Mouse (Mus musculus) embryonic facial prominence, embryonic 14.5 days (tissue): Measurements from ENCODE around the gene Nav2. TPM values are rescaled to one million over a fixed set of nuclear protein-coding genes. Genes with fewer than 3 reads are reported as not detected.

Experiments used
- ATAC-seq: fragments of 200-750 bp; cut with Nextera tagmentation; 2 replicates; pipeline ENCODE4 v1.8.0; 2017; ENCODE audit warnings: low read depth, moderate number of reproducible peaks, moderate TSS enrichment
- DNase-seq: peaks from one replicate; pipeline ENCODE4 v3.0.0-alpha.2; 2015; ENCODE audit warnings: low spot score
- H3K27ac ChIP-seq: fragments of 300-500 bp; sonication (generic); replicated peaks from 2 replicates; pipeline ENCODE4 v1.5.1; 2014; ENCODE audit warnings: low read depth, mild to moderate bottlenecking, low read length, moderate library complexity
- H3K27me3 ChIP-seq: fragments of 300-500 bp; sonication (generic); replicated peaks from 2 replicates; pipeline ENCODE4 v1.6.1; 2014; ENCODE audit warnings: low read length; ENCODE audit not compliant: control insufficient read depth, insufficient read depth
- H3K36me3 ChIP-seq: fragments of 300-500 bp; sonication (generic); 2 replicates; pipeline ENCODE4 v1.6.1; 2014; ENCODE audit warnings: low read length, mixed read lengths; ENCODE audit not compliant: control insufficient read depth, insufficient read depth
- H3K4me1 ChIP-seq: fragments of 300-500 bp; sonication (generic); 2 replicates; pipeline ENCODE4 v1.6.1; 2014; ENCODE audit warnings: antibody characterized with exemption, low read length; ENCODE audit not compliant: control insufficient read depth, insufficient read depth
- H3K4me2 ChIP-seq: fragments of 300-500 bp; sonication (generic); 2 replicates; pipeline ENCODE4 v1.6.1; 2014; ENCODE audit warnings: low read depth, mild to moderate bottlenecking, low read length, moderate library complexity, mixed read lengths
- H3K4me3 ChIP-seq: fragments of 300-500 bp; sonication (generic); 2 replicates; pipeline ENCODE4 v1.5.1; 2014; ENCODE audit warnings: low read depth, mild to moderate bottlenecking, low read length
- H3K9ac ChIP-seq: fragments of 300-500 bp; sonication (generic); 2 replicates; pipeline ENCODE4 v1.6.1; 2014; ENCODE audit warnings: low read depth, mild to moderate bottlenecking, low read length, moderate library complexity, mixed read lengths
- H3K9me3 ChIP-seq: fragments of 300-500 bp; sonication (generic); 2 replicates; pipeline ENCODE4 v1.6.1; 2016; ENCODE audit warnings: low read length; ENCODE audit not compliant: control insufficient read depth
- WGBS: fragments of 180-500 bp; shearing (Covaris S2); extraction: QIAGEN DNeasy Blood & Tissue Kit; methylation state at CpG from one replicate; pipeline ENCODE4 v1.1.7; 2014; 5-methylcytosine and 5-hydroxymethylcytosine counted together
- polyA plus RNA-seq: library from polyadenylated mRNA; unstranded; fragments of >200 nt; fragmentation: Nextera tagmentation; extraction: Ambion mirVana; gene quantifications from 2 replicates; pipeline ENCODE4 v1.2.1, GENCODE M21; 2014

Gene Nav2
- polyA plus RNA-seq, 1 experiment from 2014 or later: 13.5 TPM

DNA sequence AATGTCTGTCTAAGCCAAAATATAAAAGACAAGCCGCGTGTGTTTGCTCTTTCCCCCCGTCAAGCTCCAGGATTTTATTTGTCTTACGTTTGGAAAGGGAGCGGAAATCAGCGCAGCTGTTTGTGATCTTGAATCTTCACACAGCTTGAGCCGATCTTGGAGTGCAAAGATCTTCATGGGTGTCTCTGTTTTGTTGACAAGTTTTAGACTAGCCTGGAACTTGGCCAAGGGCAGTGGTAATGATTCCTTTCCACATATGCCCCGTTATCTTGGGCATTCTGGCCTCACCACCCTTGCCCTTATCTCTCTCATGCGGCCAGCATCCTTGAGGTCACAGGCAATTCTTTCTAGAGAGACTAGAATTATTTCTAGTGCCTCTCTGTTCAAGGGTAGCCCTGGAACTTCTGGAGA is 326.8 kb downstream of the Nav2 start:
- no peak overlapping the region for H3K4me2 ChIP-seq
- no peak overlapping the region for H3K27ac ChIP-seq
- no peak overlapping the region for H3K9ac ChIP-seq
- H3K4me1 ChIP-seq: peaks cover 5% of the 10 kb centered on the region; the same call in 1 of the 2 replicates
- no peaks in the 10 kb centered on the region for H3K9me3 ChIP-seq
- no peak for DNase-seq
- H3K27me3 ChIP-seq: no peaks in the 10 kb centered on the region
- 52% methylated on average over 9 of the region's 9 CpGs for WGBS
- H3K36me3 ChIP-seq: no peaks in the 10 kb centered on the region
- H3K4me3 ChIP-seq: no peak overlapping the region
- no peak for ATAC-seq

DNA sequence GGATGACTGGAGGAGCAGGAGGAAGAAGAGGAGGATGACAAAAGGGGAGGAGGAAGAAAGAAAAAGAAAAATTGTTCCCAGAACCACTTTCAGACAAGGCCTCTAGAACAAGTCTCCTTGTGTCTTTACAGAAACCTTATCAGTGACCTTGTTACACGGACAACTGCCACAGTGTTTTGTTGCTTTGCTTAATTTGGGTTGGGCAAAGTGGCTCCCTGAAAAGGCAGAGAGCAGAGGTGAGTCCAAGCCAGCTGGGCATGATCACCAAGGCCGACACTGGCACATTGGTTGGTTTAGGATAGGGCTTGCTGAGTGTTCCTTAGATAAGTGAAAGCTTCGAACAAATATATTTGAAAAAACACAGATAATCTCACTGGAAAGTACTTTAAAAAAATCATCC is 327.3 kb downstream of the Nav2 start:
- H3K4me3 ChIP-seq: no peak overlapping the region
- H3K9ac ChIP-seq: no peak overlapping the region
- ATAC-seq (no peak), DNase-seq (no peak)
- 68% methylated on average over 3 of the region's 3 CpGs for WGBS
- no peaks in the 10 kb centered on the region for H3K36me3 ChIP-seq
- H3K4me2 ChIP-seq: no peak overlapping the region
- H3K27me3 ChIP-seq: no peaks in the 10 kb centered on the region
- peaks cover 5% of the 10 kb centered on the region; the same call in 1 of the 2 replicates for H3K4me1 ChIP-seq
- no peaks in the 10 kb centered on the region for H3K9me3 ChIP-seq
- H3K27ac ChIP-seq: no peak overlapping the region

DNA sequence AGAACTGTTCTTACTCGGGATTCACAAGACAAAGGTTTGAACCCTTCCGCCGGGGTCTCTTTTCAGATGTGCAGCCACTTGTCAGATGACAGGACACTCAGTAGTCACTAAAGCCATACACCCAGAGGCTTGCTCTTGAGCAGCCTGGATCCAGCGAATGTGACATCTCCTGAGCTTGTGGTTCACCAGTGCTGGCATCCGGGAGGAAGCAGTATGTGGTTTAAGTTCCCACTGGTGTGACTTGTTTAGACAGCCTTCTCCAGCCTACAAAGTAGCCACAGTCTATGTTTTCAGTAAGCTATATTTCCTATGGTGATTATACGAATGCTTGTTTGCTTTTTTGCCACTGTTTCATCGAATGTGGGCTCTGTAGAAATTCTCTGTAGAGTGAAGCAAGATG is 331.9 kb downstream of the Nav2 start:
- Histone ChIP-seq H3K9me3 (no peaks in the 10 kb centered on the region), H3K36me3 (no peaks in the 10 kb centered on the region), H3K27ac (no peak overlapping the region), H3K4me1 (peaks cover 3% of the 10 kb centered on the region; the same call in 1 of the 2 replicates), H3K4me2 (no peak overlapping the region), H3K4me3 (no peak overlapping the region), H3K27me3 (no peaks in the 10 kb centered on the region), H3K9ac (no peak overlapping the region)
- WGBS: 80% methylated on average over 7 of the region's 7 CpGs
- ATAC-seq (no peak), DNase-seq (no peak)

DNA sequence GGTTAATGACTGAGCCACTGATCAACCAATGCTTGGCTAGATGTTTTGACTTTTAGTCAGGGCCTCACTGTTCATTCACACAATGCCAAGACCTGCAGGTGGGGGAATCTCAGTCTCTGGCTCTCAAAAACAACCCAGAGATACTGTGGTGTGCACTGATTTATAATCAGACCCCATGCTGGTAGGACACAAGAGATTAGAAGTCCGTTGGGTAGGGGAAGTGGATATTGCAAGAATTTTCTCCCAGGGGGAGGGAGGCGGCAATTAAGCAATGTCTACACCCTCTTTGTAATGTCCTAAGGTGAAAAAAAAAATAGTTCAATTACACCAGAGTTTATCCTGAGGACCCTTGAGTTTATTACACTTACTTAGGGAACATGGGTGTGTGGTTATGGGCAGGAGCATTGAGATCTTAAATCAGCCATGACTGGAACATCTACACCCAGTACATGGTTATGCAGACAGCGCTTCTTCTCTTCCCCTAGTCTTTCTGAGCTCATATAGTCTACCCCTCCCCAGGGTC is 332.8 kb downstream of the Nav2 start:
- H3K4me3 ChIP-seq: no peak overlapping the region
- no peak overlapping the region for H3K27ac ChIP-seq
- no peak overlapping the region for H3K4me2 ChIP-seq
- ATAC-seq: no peak
- H3K27me3 ChIP-seq: peaks cover 2% of the 10 kb centered on the region
- no peak for DNase-seq
- no peak overlapping the region for H3K9ac ChIP-seq
- WGBS: 78% methylated on average over 3 of the region's 3 CpGs
- no peaks in the 10 kb centered on the region for H3K9me3 ChIP-seq
- H3K4me1 ChIP-seq: peaks cover 3% of the 10 kb centered on the region; the same call in 1 of the 2 replicates
- no peaks in the 10 kb centered on the region for H3K36me3 ChIP-seq

DNA sequence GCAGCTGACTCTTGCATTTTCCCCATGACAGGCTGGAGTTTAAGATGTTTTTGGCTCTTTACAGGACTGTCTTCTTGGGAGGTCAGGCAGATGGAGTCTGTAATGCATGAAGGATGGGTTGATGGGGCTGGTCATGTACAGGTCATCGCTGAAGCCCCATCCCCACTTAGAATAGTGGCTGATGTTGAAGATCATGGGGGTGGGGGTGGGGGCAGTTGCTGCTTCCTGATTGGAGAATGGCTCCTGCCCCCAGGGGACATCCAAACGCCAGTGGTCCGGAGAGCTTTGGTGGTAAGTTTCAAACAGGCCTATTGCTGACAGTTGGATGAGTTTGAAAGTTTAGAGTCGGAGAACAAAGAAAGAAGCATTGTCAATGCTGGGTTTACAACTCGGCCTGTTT is 333.7 kb downstream of the Nav2 start:
- 34% methylated on average over 5 of the region's 5 CpGs for whole genome bisulfite sequencing
- no peak overlapping the region for H3K27ac ChIP-seq
- peaks cover 3% of the 10 kb centered on the region; the same call in 1 of the 2 replicates for H3K4me1 ChIP-seq
- H3K9me3 ChIP-seq: no peaks in the 10 kb centered on the region
- peaks cover 12% of the 10 kb centered on the region for H3K27me3 ChIP-seq
- no peak overlapping the region for H3K9ac ChIP-seq
- H3K4me3 ChIP-seq: no peak overlapping the region
- no peak overlapping the region for H3K4me2 ChIP-seq
- no peaks in the 10 kb centered on the region for H3K36me3 ChIP-seq
- DNase-seq (no peak), ATAC-seq (no peak)

DNA sequence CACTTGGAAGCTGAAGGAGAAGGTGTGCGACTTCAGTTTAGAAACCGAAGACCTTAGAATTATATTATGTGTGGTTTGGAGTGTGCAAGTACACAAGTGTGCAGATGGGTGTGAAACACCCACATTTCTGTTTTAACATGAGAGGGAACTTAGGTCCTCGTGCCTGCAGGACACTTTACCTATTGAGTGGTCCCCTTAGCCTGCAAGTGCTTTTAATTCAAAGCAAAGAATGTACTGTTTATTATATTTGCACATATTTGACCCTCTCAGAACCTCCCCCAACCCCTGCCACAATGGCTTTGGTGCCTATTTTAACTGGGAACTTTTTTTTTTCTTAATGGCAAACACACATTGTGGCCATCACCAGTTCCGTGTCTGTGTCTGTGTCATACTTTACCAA is 334.6 kb downstream of the Nav2 start:
- ATAC-seq (no peak), DNase-seq (no peak)
- WGBS: 77% methylated on average over 4 of the region's 4 CpGs
- peaks cover 20% of the 10 kb centered on the region for H3K27me3 ChIP-seq
- no peak overlapping the region for H3K4me3 ChIP-seq
- H3K27ac ChIP-seq: no peak overlapping the region
- no peaks in the 10 kb centered on the region for H3K9me3 ChIP-seq
- H3K36me3 ChIP-seq: no peaks in the 10 kb centered on the region
- no peak overlapping the region for H3K4me2 ChIP-seq
- peaks cover 6% of the 10 kb centered on the region; the same call in 1 of the 2 replicates for H3K4me1 ChIP-seq
- no peak overlapping the region for H3K9ac ChIP-seq

DNA sequence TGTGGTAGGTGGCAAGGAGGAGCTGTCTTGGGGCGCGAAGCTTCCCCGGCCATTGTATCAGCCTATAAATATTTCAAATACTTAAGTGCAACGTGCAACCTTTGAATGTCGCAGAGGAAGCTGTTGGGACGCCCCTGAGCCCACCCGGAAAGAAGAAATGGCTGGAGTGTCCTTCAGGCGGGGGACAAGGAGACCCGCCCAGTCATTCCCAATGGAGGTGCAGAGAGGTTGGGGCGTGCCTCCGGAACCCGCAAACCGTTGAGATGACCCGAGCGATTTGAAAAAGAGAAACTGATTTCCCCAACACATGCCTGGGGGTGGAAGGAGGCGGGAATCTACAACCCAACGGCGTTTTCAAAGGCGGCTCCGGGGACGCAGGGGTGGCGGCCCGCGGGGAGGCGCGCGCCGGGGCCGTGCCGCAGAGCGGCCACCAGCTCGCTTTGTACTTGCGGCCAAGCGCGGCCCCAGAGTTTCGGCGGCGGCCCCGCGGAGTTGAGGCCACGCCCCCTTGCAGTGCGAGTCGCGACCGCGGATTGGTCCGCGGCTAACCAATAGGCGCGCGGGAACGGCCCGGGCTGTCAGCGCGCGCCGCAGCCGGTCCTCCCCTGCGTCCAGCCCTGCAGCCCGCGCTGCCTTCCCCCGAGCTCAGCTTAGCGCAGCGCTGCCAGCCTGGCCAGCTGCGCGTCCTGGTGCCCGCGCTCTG is 337.2 kb downstream of the Nav2 start:
- under 1% methylated on average over 28 of the region's 68 CpGs for WGBS

DNA sequence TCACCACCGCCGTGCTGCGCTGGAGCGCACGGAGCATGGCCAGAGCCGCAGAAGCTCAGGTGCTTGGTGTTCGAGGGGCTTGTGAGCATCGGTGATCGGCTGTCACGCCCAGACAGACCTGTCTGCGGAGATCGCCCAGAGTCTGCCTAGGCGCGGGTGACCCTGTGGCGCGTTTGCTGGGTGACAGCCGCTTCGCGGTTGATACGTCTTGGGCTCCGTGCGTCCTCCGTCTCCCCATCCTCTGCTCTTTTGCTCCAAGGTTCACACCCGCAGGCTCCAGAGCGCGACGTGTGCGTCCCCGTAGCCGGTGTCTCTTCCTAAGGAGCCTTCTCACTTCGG is 337.7 kb downstream of the Nav2 start:
- Histone ChIP-seq H3K9me3 (no peaks in the 10 kb centered on the region), H3K36me3 (no peaks in the 10 kb centered on the region), H3K27ac (no peak overlapping the region), H3K4me1 (peaks cover 12% of the 10 kb centered on the region), H3K4me3 (peak overlapping the region; percentile 49), H3K9ac (peak overlapping the region; percentile 68), H3K4me2 (peak overlapping the region; percentile 99), H3K27me3 (peaks cover 36% of the 10 kb centered on the region)
- ATAC-seq (no peak), DNase-seq (no peak)
- under 1% methylated on average over 27 of the region's 31 CpGs for WGBS

More for the DNA sequence above, 337.2 kb downstream of the Nav2 start:
- Histone ChIP-seq H3K4me2 (peak overlapping the region; percentile 99), H3K9ac (peak overlapping the region; percentile 68), H3K4me3 (peak overlapping the region; percentile 49), H3K4me1 (peaks cover 11% of the 10 kb centered on the region), H3K27me3 (peaks cover 36% of the 10 kb centered on the region), H3K36me3 (no peaks in the 10 kb centered on the region), H3K9me3 (no peaks in the 10 kb centered on the region), H3K27ac (0 out of 2 replicates have a peak overlapping the region, but pooled peaks have one; percentile 22)
- peak; percentile 97 for ATAC-seq
- DNase-seq: peak; percentile 97
